Mouse (Mus musculus) heart, postnatal 0 days (tissue): Measurements from ENCODE around the gene Fgfr2. TPM values are rescaled to one million over a fixed set of nuclear protein-coding genes. Genes with fewer than 3 reads are reported as not detected.

Source experiments
- ATAC-seq: fragments of 200-750 bp; cut with Nextera tagmentation; 2 replicates; pipeline ENCODE4 v1.8.0; 2017; ENCODE audit warnings: low read depth, moderate number of reproducible peaks, moderate library complexity; ENCODE audit not compliant: insufficient read depth
- DNase-seq: peaks from one replicate; pipeline ENCODE4 v3.0.0-alpha.2; 2016; ENCODE audit warnings: low spot score
- H3K27ac ChIP-seq: fragments of 300-500 bp; sonication (generic); 2 replicates; pipeline ENCODE4 v1.5.1; 2014; ENCODE audit warnings: low read depth, mild to moderate bottlenecking
- H3K27me3 ChIP-seq: fragments of 300-500 bp; sonication (generic); 2 replicates; pipeline ENCODE4 v1.6.1; 2014; ENCODE audit warnings: low read length, mixed read lengths; ENCODE audit not compliant: control insufficient read depth, insufficient read depth
- H3K36me3 ChIP-seq: fragments of 300-500 bp; sonication (generic); replicated peaks from 2 replicates; pipeline ENCODE4 v1.6.1; 2014; ENCODE audit warnings: low read length, mixed read lengths; ENCODE audit not compliant: control insufficient read depth, insufficient read depth
- H3K4me1 ChIP-seq: fragments of 300-500 bp; sonication (generic); 2 replicates; pipeline ENCODE4 v1.6.1; 2014; ENCODE audit warnings: antibody characterized with exemption; ENCODE audit not compliant: control insufficient read depth, insufficient read depth
- H3K4me2 ChIP-seq: fragments of 300-500 bp; sonication (generic); 2 replicates; pipeline ENCODE4 v1.6.1; 2014; ENCODE audit warnings: low read depth, mild to moderate bottlenecking, low read length, moderate library complexity
- H3K4me3 ChIP-seq: fragments of 300-500 bp; sonication (generic); 2 replicates; pipeline ENCODE4 v1.5.1; 2014; ENCODE audit warnings: low read depth, low read length
- H3K9ac ChIP-seq: fragments of 300-500 bp; sonication (generic); replicated peaks from 2 replicates; pipeline ENCODE4 v1.6.1; 2014; ENCODE audit warnings: low read depth, low read length, mixed read lengths
- H3K9me3 ChIP-seq: fragments of 300-500 bp; sonication (generic); replicated peaks from 2 replicates; pipeline ENCODE4 v1.6.1; 2016; ENCODE audit warnings: low read length; ENCODE audit not compliant: control insufficient read depth
- CTCF ChIP-seq: IDR thresholded peaks from 2 replicates; pipeline ENCODE4 v1.5.1; 2016; ENCODE audit warnings: antibody characterized with exemption, control low read depth, low read depth
- EP300 ChIP-seq: IDR thresholded peaks from 2 replicates; pipeline ENCODE4 v1.6.1; 2016; ENCODE audit warnings: antibody characterized with exemption, low read depth
- WGBS: fragments of 180-500 bp; shearing (Covaris S2); extraction: QIAGEN DNeasy Blood & Tissue Kit; methylation state at CpG from one replicate; pipeline ENCODE4 v1.1.7; 2014; 5-methylcytosine and 5-hydroxymethylcytosine counted together
- polyA plus RNA-seq: library from polyadenylated mRNA; unstranded; fragments of >200 nt; fragmentation: Nextera tagmentation; extraction: Ambion mirVana; gene quantifications from 2 replicates; pipeline ENCODE4 v1.2.1, GENCODE M21; 2015
- total RNA-seq: library from RNA; depleted of rRNA; stranded (reverse); fragments of >200 nt; gene quantifications from 2 replicates; pipeline ENCODE4 v1.2.3, GENCODE M21; 2014; ENCODE audit warnings: low replicate concordance

Gene Fgfr2
- total and polyA plus RNA-seq, 2 experiments from 2014 or later: 3.8 to 11.5 TPM

GRCm38 (mm10) chr7:131582178-131582577, 1541.0 kb downstream of the Fgfr2 start:
- Histone ChIP-seq H3K4me2 (no peak overlapping the region), H3K27me3 (no peaks in the 10 kb centered on the region), H3K27ac (no peak overlapping the region), H3K9me3 (no peaks in the 10 kb centered on the region), H3K9ac (no peak overlapping the region), H3K4me3 (no peak overlapping the region), H3K4me1 (no peaks in the 10 kb centered on the region), H3K36me3 (no peaks in the 10 kb centered on the region)
- ATAC-seq (no peak), DNase-seq (no peak)
- TF ChIP-seq EP300 (no peak), CTCF (no peak)
- 19% methylated on average over 9 of the region's 9 CpGs for WGBS

- TF ChIP-seq EP300 (no peak), CTCF (no peak)
- H3K4me1 ChIP-seq: no peaks in the 10 kb centered on the region
- H3K4me2 ChIP-seq: no peak overlapping the region
- no peaks in the 10 kb centered on the region for H3K27me3 ChIP-seq
- H3K27ac ChIP-seq: no peak overlapping the region
- no peak overlapping the region for H3K4me3 ChIP-seq
- no peak for ATAC-seq
- no peaks in the 10 kb centered on the region for H3K9me3 ChIP-seq
- no peak for DNase-seq
- H3K36me3 ChIP-seq: peaks cover 33% of the 10 kb centered on the region
- H3K9ac ChIP-seq: no peak overlapping the region
- WGBS: 74% methylated on average over 6 of the region's 6 CpGs
Measured at GRCm38 (mm10) chr7:131575246-131575645, 1547.9 kb downstream of the Fgfr2 start.

GRCm38 (mm10) chr7:131560697-131561042, 1562.5 kb downstream of the Fgfr2 start:
- WGBS: under 1% methylated on average over 14 of the region's 14 CpGs
- DNase-seq: no peak
- peak; percentile 22 for ATAC-seq
- Histone ChIP-seq H3K27ac (peak overlapping the region; percentile 89), H3K9me3 (no peaks in the 10 kb centered on the region), H3K9ac (peak overlapping the region; percentile 72), H3K4me3 (peak overlapping the region; percentile 84), H3K4me1 (peaks cover 8% of the 10 kb centered on the region; the same call in 1 of the 2 replicates), H3K4me2 (peak overlapping the region; percentile 84), H3K36me3 (peaks cover 38% of the 10 kb centered on the region), H3K27me3 (peaks cover 32% of the 10 kb centered on the region)
- TF ChIP-seq CTCF (no peak), EP300 (no peak)

GRCm38 (mm10) chr7:131559986-131560696, 1563.0 kb downstream of the Fgfr2 start, which contains the start of gene Bub3:
Bub3 (plus strand) TSS chr7:131560222.
- no peak for TF ChIP-seq CTCF
- Histone ChIP-seq H3K27ac (peak within 1 kb of the TSS; percentile 89), H3K9ac (peak within 1 kb of the TSS; percentile 72), H3K4me1 (peaks cover 8% of the 10 kb centered on the region; the same call in 1 of the 2 replicates), H3K9me3 (no peaks in the 10 kb centered on the region), H3K4me2 (peak within 1 kb of the TSS; percentile 84), H3K27me3 (peaks cover 37% of the 10 kb centered on the region), H3K36me3 (peaks cover 33% of the 10 kb centered on the region), H3K4me3 (peak within 1 kb of the TSS; percentile 84)
- peak; percentile 94 for ATAC-seq
- under 1% methylated on average over 49 of the region's 51 CpGs for WGBS
- peak; percentile 98 for DNase-seq

- H3K4me1 ChIP-seq: peaks cover 13% of the 10 kb centered on the region
- no peak overlapping the region for H3K9ac ChIP-seq
- H3K9me3 ChIP-seq: no peaks in the 10 kb centered on the region
- 50% methylated on average over 2 of the region's 2 CpGs for WGBS
- DNase-seq (no peak), ATAC-seq (no peak)
- no peak overlapping the region for H3K4me2 ChIP-seq
- H3K27me3 ChIP-seq: peaks cover 61% of the 10 kb centered on the region
- H3K27ac ChIP-seq: no peak overlapping the region
- TF ChIP-seq EP300 (no peak), CTCF (no peak)
- peaks cover 10% of the 10 kb centered on the region for H3K36me3 ChIP-seq
- no peak overlapping the region for H3K4me3 ChIP-seq
Measured at GRCm38 (mm10) chr7:131557751-131558150, 1565.4 kb downstream of the Fgfr2 start.
